Mouse (Mus musculus) megakaryocyte, embryonic 14.5 days (primary cell): ENCODE data around the gene Akap10. TPM values are rescaled to one million over a fixed set of nuclear protein-coding genes. Genes with fewer than 3 reads are reported as not detected.

Experiments used
- H3K27me3 ChIP-seq: replicated peaks from 2 replicates; pipeline ENCODE3; 2012; ENCODE audit warnings: inconsistent platforms
- H3K36me3 ChIP-seq: replicated peaks from 2 replicates; pipeline ENCODE3; 2012; ENCODE audit warnings: low read length, inconsistent platforms, mixed read lengths
- H3K4me1 ChIP-seq: 2 replicates; pipeline ENCODE4 v1.6.1; 2012; ENCODE audit warnings: inconsistent platforms
- H3K4me3 ChIP-seq: replicated peaks from 2 replicates; pipeline ENCODE3; 2012; ENCODE audit warnings: moderate library complexity, mild to moderate bottlenecking, inconsistent platforms
- H3K9me3 ChIP-seq: 2 replicates; pipeline ENCODE4 v1.6.1; 2012; ENCODE audit warnings: inconsistent platforms
- FLI1 ChIP-seq: IDR thresholded peaks from 2 replicates; pipeline ENCODE4 v1.6.1; 2012; ENCODE audit warnings: low read length, inconsistent platforms, mixed read lengths
- GATA1 ChIP-seq: IDR thresholded peaks from 3 replicates; pipeline ENCODE4 v1.6.1; 2012; ENCODE audit warnings: mixed read lengths, low read length, inconsistent platforms, borderline replicate concordance
- polyA plus RNA-seq: library from polyadenylated mRNA; stranded (reverse); fragments of >175 nt; gene quantifications from 2 replicates; pipeline ENCODE4 v1.2.3, GENCODE M21; 2012; ENCODE audit warnings: low replicate concordance; ENCODE audit not compliant: insufficient read depth

The Akap10 gene
- polyA plus RNA-seq, 1 experiment = 6.6 TPM

GRCm38 (mm10) chr11:61839182-61839581 lies 90.9 kb downstream of the Akap10 start:
- no peak for TF ChIP-seq FLI1
- TF ChIP-seq GATA1 = no peak
- peaks cover 14% of the 10 kb centered on the region for H3K4me1 ChIP-seq
- peaks cover 62% of the 10 kb centered on the region for H3K36me3 ChIP-seq
- H3K4me3 ChIP-seq = no peak overlapping the region
- H3K9me3 ChIP-seq = no peaks in the 10 kb centered on the region
- no peaks in the 10 kb centered on the region for H3K27me3 ChIP-seq

Other genes with a start within 250 kb of the Akap10 start
- gene Fam83g, start 246.2 kb downstream of the Akap10 start, polyA plus RNA-seq = 5.2 and 5.9 TPM in 2 replicates
- 0.12 TPM in 1 of 2 replicates, not detected in the other for gene Slc5a10, start 209.4 kb downstream of the Akap10 start, polyA plus RNA-seq
- 8.9 TPM in 1 of 2 replicates, not detected in the other for gene Prpsap2, start 168.2 kb downstream of the Akap10 start, polyA plus RNA-seq
- 3.9 and 4.2 TPM in 2 replicates for gene Ulk2, start 75.2 kb downstream of the Akap10 start, polyA plus RNA-seq
- gene Specc1, start 26.5 kb upstream of the Akap10 start, polyA plus RNA-seq = 7.1 and 13.9 TPM in 2 replicates